Mouse (Mus musculus) Patski (cell line): ENCODE measurements at regions not wholly inside any gene's neighbourhood (a gene's known extent, or its start where the extent isn't known, plus 50 kb on each side); places are given as distances from the start of the nearest gene placed in this dataset.

Experiments
- ATAC-seq: fragments of 100-300 bp; one replicate; pipeline ENCODE4 v1.8.0; 2021
- CTCF ChIA-PET: fragments of 350-600 bp; sonication (Branson Sonifier 250); formaldehyde crosslinking; loops from one replicate; lab custom pipeline; 2022; ENCODE audit warnings: inconsistent platforms; lab: Charles Lee
- POLR2A ChIA-PET: fragments of 350-600 bp; sonication (Branson Sonifier 250); formaldehyde crosslinking; loops from one replicate; lab custom pipeline; 2022; ENCODE audit warnings: antibody characterized with exemption, inconsistent platforms; lab: Charles Lee
- DNase-seq: peaks from one replicate; pipeline ENCODE4 v3.0.0-alpha.2; 2011; ENCODE audit warnings: low read depth, low spot score
- H3K27me3 ChIP-seq: fragments of 371-371 bp; one replicate; pipeline ENCODE4 v1.5.1; 2021
- CTCF ChIP-seq: fragments of 100-300 bp; IDR thresholded peaks from one replicate; pipeline ENCODE4 v1.5.1; 2021
- in situ Hi-C: fragments of 300-500 bp; cut with MboI; formaldehyde crosslinking; loops from 3 replicates; pipeline ENCODE4 v1.11.1; 2018; ENCODE audit warnings: low pct_unique_long_range_greater_than_20kb, mixed read lengths

- ChIA-PET CTCF (no interaction called here), POLR2A (no interaction called here)
- in situ Hi-C loops: no loop called here
- DNase-seq (no peak), ATAC-seq (no peak)
- no peak for TF ChIP-seq CTCF
- H3K27me3 ChIP-seq: no peaks in the 10 kb centered on the region
These were observed 60.2 kb upstream of the Zmiz1 start for GRCm38 (mm10) chr14:25398745-25399144.

GRCm38 (mm10) chr14:25399286-25399685, 59.7 kb upstream of the Zmiz1 start:
- POLR2A ChIA-PET: no interaction called here
- in situ Hi-C loops: no loop called here
- no peaks in the 10 kb centered on the region for H3K27me3 ChIP-seq
- DNase-seq: no peak
- CTCF ChIA-PET: interaction anchor here (1.2 kb wide), 1 partner anchor 8 kb away, joined by 3 read pairs; no protein-coding TSS in a partner anchor
- no peak for ATAC-seq
- no peak for TF ChIP-seq CTCF

- ATAC-seq: no peak
- DNase-seq: no peak
- no peaks in the 10 kb centered on the region for H3K27me3 ChIP-seq
- CTCF ChIA-PET: no interaction called here
- POLR2A ChIA-PET: no interaction called here
- in situ Hi-C loops: no loop called here
- TF ChIP-seq CTCF: no peak
These were observed 57.7 kb upstream of the Zmiz1 start for GRCm38 (mm10) chr14:25401104-25401963.

GRCm38 (mm10) chr14:25402409-25402808, 56.6 kb upstream of the Zmiz1 start:
- DNase-seq: no peak

GRCm38 (mm10) chr14:25405191-25405590, 53.8 kb upstream of the Zmiz1 start:
- no peak for DNase-seq
- no peak for TF ChIP-seq CTCF
- ChIA-PET CTCF (no interaction called here), POLR2A (no interaction called here)
- in situ Hi-C loops: no loop called here
- no peaks in the 10 kb centered on the region for H3K27me3 ChIP-seq
- no peak for ATAC-seq

More at GRCm38 (mm10) chr14:25402409-25402808, 56.6 kb upstream of the Zmiz1 start:
- H3K27me3 ChIP-seq: no peaks in the 10 kb centered on the region
- POLR2A ChIA-PET: no interaction called here
- in situ Hi-C loops: no loop called here
- CTCF ChIA-PET: no interaction called here
- TF ChIP-seq CTCF: no peak
- no peak for ATAC-seq

GRCm38 (mm10) chr14:25406059-25406458, 52.9 kb upstream of the Zmiz1 start:
- in situ Hi-C loops: no loop called here
- no peak for DNase-seq
- TF ChIP-seq CTCF: no peak
- ChIA-PET POLR2A (no interaction called here), CTCF (no interaction called here)
- no peak for ATAC-seq
- no peaks in the 10 kb centered on the region for H3K27me3 ChIP-seq

- in situ Hi-C loops: no loop called here
- no peak for TF ChIP-seq CTCF
- ATAC-seq (no peak), DNase-seq (no peak)
- POLR2A ChIA-PET: no interaction called here
- CTCF ChIA-PET: no interaction called here
- H3K27me3 ChIP-seq: no peaks in the 10 kb centered on the region
These were observed 52.4 kb upstream of the Zmiz1 start for GRCm38 (mm10) chr14:25406613-25407012.

GRCm38 (mm10) chr14:25407111-25407510, 51.9 kb upstream of the Zmiz1 start:
- CTCF ChIA-PET: no interaction called here
- POLR2A ChIA-PET: no interaction called here
- in situ Hi-C loops: no loop called here
- ATAC-seq: no peak
- TF ChIP-seq CTCF: no peak
- no peak for DNase-seq
- no peaks in the 10 kb centered on the region for H3K27me3 ChIP-seq
